Mouse (Mus musculus): ENCODE data around the gene Sh3glb1. TPM values are rescaled to one million over a fixed set of nuclear protein-coding genes. Genes with fewer than 3 reads are reported as not detected.
A peak's percentile ranks its signal among the peaks of the same experiment; 100 is the strongest.
"Not testable (repeated sequence)": the region's sequence is repeated elsewhere in the genome, so short reads cannot be mapped to it uniquely, and the experiment has no call there.

Gene Sh3glb1
- polyA plus RNA-seq, 1 experiment from 2014 or later = 119 TPM

GRCm38 (mm10) chr3:144747706-144748105, 27.6 kb upstream of the Sh3glb1 start:
- not testable (repeated sequence) for H3K27ac ChIP-seq (ENCODE audit: low read length); H3K9me3 ChIP-seq (ENCODE audit: control insufficient read depth, low read length)

GRCm38 (mm10) chr3:144738396-144738795, 18.3 kb upstream of the Sh3glb1 start:
- not testable (repeated sequence) for ATAC-seq (ENCODE audit: low read depth); H3K4me2 ChIP-seq (ENCODE audit: low read depth, low read length); H3K9me3 ChIP-seq (ENCODE audit: control insufficient read depth, low read length); H3K36me3 ChIP-seq (ENCODE audit: control insufficient read depth, insufficient read depth, low read length); H3K27ac ChIP-seq (ENCODE audit: low read length); H3K4me1 ChIP-seq (replicated peaks; ENCODE audit: control insufficient read depth, insufficient read depth, low read length); H3K9ac ChIP-seq (ENCODE audit: low read length); H3K27me3 ChIP-seq (ENCODE audit: control insufficient read depth, insufficient read depth, low read depth, low read length); H3K4me3 ChIP-seq (ENCODE audit: low read length)
- WGBS = 77% methylated on average over 24 of the region's 24 CpGs

More at GRCm38 (mm10) chr3:144747706-144748105, 27.6 kb upstream of the Sh3glb1 start:
- not testable (repeated sequence) for H3K27me3 ChIP-seq (ENCODE audit: control insufficient read depth, insufficient read depth, low read depth, low read length); H3K36me3 ChIP-seq (ENCODE audit: control insufficient read depth, insufficient read depth, low read length); H3K9ac ChIP-seq (ENCODE audit: low read length); ATAC-seq (ENCODE audit: low read depth); H3K4me1 ChIP-seq (replicated peaks; ENCODE audit: control insufficient read depth, insufficient read depth, low read length); H3K4me3 ChIP-seq (ENCODE audit: low read length); H3K4me2 ChIP-seq (ENCODE audit: low read depth, low read length)
- 14% methylated on average over 3 of the region's 3 CpGs for WGBS

GRCm38 (mm10) chr3:144736831-144737230, 16.7 kb upstream of the Sh3glb1 start:
- Histone ChIP-seq H3K36me3 (ENCODE audit: control insufficient read depth, insufficient read depth, low read length) (no peaks in the 10 kb centered on the region), H3K9ac (ENCODE audit: low read length) (no peak overlapping the region), H3K27ac (ENCODE audit: low read length) (no peak overlapping the region), H3K4me2 (ENCODE audit: low read depth, low read length) (no peak overlapping the region), H3K9me3 (ENCODE audit: control insufficient read depth, low read length) (no peaks in the 10 kb centered on the region), H3K27me3 (ENCODE audit: control insufficient read depth, insufficient read depth, low read depth, low read length) (no peaks in the 10 kb centered on the region), H3K4me1 (replicated peaks; ENCODE audit: control insufficient read depth, insufficient read depth, low read length) (no peaks in the 10 kb centered on the region), H3K4me3 (ENCODE audit: low read length) (no peak overlapping the region)
- 23% methylated on average over 9 of the region's 9 CpGs for WGBS
- ATAC-seq (ENCODE audit: low read depth) = no peak

DNA sequence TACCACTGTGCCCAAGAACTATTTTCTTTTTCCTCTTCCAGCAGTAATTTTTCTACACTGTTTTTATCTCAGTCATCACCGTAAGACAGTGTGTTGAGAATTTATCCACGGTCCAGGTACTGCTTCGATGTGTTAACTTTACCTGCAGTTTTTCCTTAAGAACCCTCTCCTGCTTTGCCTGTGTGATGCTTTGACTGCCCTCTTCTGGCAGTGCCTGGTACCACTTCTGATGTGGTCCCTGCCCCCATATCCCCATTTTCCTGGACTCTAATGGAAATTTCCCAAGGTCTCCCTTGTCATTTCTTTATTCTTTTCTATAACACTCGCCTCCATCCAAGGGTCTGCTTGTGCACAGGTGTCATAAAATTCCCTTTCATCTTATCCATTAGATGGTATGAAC, 3.3 kb upstream of the Sh3glb1 start:
- 45% methylated on average over 4 of the region's 4 CpGs for WGBS
- no peak overlapping the region for H3K27ac ChIP-seq (ENCODE audit: low read length)
- H3K9ac ChIP-seq (ENCODE audit: low read length) = no peak overlapping the region
- H3K4me2 ChIP-seq (ENCODE audit: low read depth, low read length) = no peak overlapping the region
- ATAC-seq (ENCODE audit: low read depth) = no peak
- no peaks in the 10 kb centered on the region for H3K36me3 ChIP-seq (ENCODE audit: control insufficient read depth, insufficient read depth, low read length)
- H3K9me3 ChIP-seq (ENCODE audit: control insufficient read depth, low read length) = no peaks in the 10 kb centered on the region
- no peaks in the 10 kb centered on the region for H3K27me3 ChIP-seq (ENCODE audit: control insufficient read depth, insufficient read depth, low read depth, low read length)
- no peak overlapping the region for H3K4me3 ChIP-seq (ENCODE audit: low read length)
- H3K4me1 ChIP-seq (replicated peaks; ENCODE audit: control insufficient read depth, insufficient read depth, low read length) = peaks cover 7% of the 10 kb centered on the region

- not testable (repeated sequence) for ATAC-seq (ENCODE audit: low read depth)
These were observed 2.4 kb upstream of the Sh3glb1 start for GRCm38 (mm10) chr3:144722566-144722965.

DNA sequence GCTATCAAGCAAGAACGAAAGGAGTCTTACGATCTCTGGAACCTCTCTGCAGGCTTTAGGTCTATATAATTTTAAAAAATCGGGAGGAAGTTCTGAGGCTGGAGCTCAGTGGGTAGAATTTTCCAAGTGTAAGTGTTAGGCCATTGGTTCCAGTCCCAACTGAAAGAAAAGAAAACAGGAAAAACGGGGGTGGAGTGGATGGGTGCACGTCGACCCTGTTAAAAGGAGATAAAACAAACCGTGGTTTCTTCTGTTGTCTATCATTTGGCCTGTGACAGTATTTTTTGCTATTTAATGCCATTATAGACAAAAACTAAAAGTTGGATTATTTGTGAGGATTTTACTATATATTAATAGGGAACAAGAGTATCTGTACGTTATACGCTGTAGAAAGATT, 1.7 kb upstream of the Sh3glb1 start:
- ATAC-seq (ENCODE audit: low read depth) = no peak
- Histone ChIP-seq H3K4me1 (replicated peaks; ENCODE audit: control insufficient read depth, insufficient read depth, low read length) (peaks cover 14% of the 10 kb centered on the region), H3K9ac (ENCODE audit: low read length) (no peak overlapping the region), H3K4me2 (ENCODE audit: low read depth, low read length) (no peak overlapping the region), H3K27ac (ENCODE audit: low read length) (no peak overlapping the region), H3K36me3 (ENCODE audit: control insufficient read depth, insufficient read depth, low read length) (no peaks in the 10 kb centered on the region), H3K4me3 (ENCODE audit: low read length) (no peak overlapping the region), H3K27me3 (ENCODE audit: control insufficient read depth, insufficient read depth, low read depth, low read length) (no peaks in the 10 kb centered on the region), H3K9me3 (ENCODE audit: control insufficient read depth, low read length) (no peaks in the 10 kb centered on the region)
- 75% methylated on average over 9 of the region's 9 CpGs for WGBS

More at GRCm38 (mm10) chr3:144722566-144722965, 2.4 kb upstream of the Sh3glb1 start:
- H3K9ac ChIP-seq (ENCODE audit: low read length); H3K27me3 ChIP-seq (ENCODE audit: control insufficient read depth, insufficient read depth, low read depth, low read length); H3K27ac ChIP-seq (ENCODE audit: low read length); H3K36me3 ChIP-seq (ENCODE audit: control insufficient read depth, insufficient read depth, low read length); H3K4me2 ChIP-seq (ENCODE audit: low read depth, low read length); H3K4me3 ChIP-seq (ENCODE audit: low read length); H3K9me3 ChIP-seq (ENCODE audit: control insufficient read depth, low read length): not testable (repeated sequence)
- 82% methylated on average over 3 of the region's 3 CpGs for WGBS
- H3K4me1 ChIP-seq (replicated peaks; ENCODE audit: control insufficient read depth, insufficient read depth, low read length) = peaks cover 13% of the 10 kb centered on the region

GRCm38 (mm10) chr3:144721077-144721859, 1.1 kb upstream of the Sh3glb1 start:
- Histone ChIP-seq H3K9me3 (ENCODE audit: control insufficient read depth, low read length) (no peaks in the 10 kb centered on the region), H3K9ac (ENCODE audit: low read length) (no peak overlapping the region; the same call in 1 of the 2 replicates), H3K4me1 (replicated peaks; ENCODE audit: control insufficient read depth, insufficient read depth, low read length) (peaks cover 14% of the 10 kb centered on the region), H3K4me3 (ENCODE audit: low read length) (no peak overlapping the region), H3K27ac (ENCODE audit: low read length) (no peak overlapping the region), H3K27me3 (ENCODE audit: control insufficient read depth, insufficient read depth, low read depth, low read length) (no peaks in the 10 kb centered on the region), H3K36me3 (ENCODE audit: control insufficient read depth, insufficient read depth, low read length) (no peaks in the 10 kb centered on the region), H3K4me2 (ENCODE audit: low read depth, low read length) (peak overlapping the region; percentile 63)
- WGBS = 86% methylated on average over 10 of the region's 10 CpGs
- no peak for ATAC-seq (ENCODE audit: low read depth)

GRCm38 (mm10) chr3:144719088-144719900, 841 bp downstream of the Sh3glb1 start:
- Histone ChIP-seq H3K4me2 (ENCODE audit: low read depth, low read length) (peak overlapping the region; percentile 81), H3K4me3 (ENCODE audit: low read length) (peak overlapping the region; percentile 91), H3K27ac (ENCODE audit: low read length) (peak overlapping the region; percentile 100), H3K9ac (ENCODE audit: low read length) (peak overlapping the region; percentile 90), H3K9me3 (ENCODE audit: control insufficient read depth, low read length) (no peaks in the 10 kb centered on the region), H3K27me3 (ENCODE audit: control insufficient read depth, insufficient read depth, low read depth, low read length) (no peaks in the 10 kb centered on the region), H3K36me3 (ENCODE audit: control insufficient read depth, insufficient read depth, low read length) (no peaks in the 10 kb centered on the region), H3K4me1 (replicated peaks; ENCODE audit: control insufficient read depth, insufficient read depth, low read length) (peaks cover 26% of the 10 kb centered on the region)
- peak; percentile 53 for ATAC-seq (ENCODE audit: low read depth)
- WGBS = under 1% methylated on average over 33 of the region's 56 CpGs

DNA sequence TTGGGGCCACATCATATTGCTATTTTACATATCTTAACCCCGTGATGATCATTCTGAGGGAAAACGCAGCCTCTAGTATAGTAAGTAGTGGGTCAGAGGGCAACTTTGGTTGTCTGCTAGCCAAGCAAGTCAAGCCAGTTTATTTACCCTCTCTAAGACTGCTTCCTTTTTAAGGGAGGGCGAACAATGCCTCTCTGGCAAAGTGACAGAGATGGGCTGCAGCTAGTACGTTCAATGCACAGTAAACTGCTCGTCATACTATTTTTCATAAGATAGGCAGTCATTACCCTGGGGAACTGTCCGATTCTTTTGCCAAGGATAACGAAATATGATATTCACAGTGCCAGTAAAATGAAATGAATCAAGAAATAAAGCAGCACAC, 1.4 kb downstream of the Sh3glb1 start:
- no peaks in the 10 kb centered on the region for H3K27me3 ChIP-seq (ENCODE audit: control insufficient read depth, insufficient read depth, low read depth, low read length)

More for the DNA sequence above, 1.4 kb downstream of the Sh3glb1 start:
- peak overlapping the region; percentile 91 for H3K4me3 ChIP-seq (ENCODE audit: low read length)
- H3K4me2 ChIP-seq (ENCODE audit: low read depth, low read length) = peak overlapping the region; percentile 81
- peak overlapping the region; percentile 90 for H3K9ac ChIP-seq (ENCODE audit: low read length)
- H3K9me3 ChIP-seq (ENCODE audit: control insufficient read depth, low read length) = no peaks in the 10 kb centered on the region
- H3K27ac ChIP-seq (ENCODE audit: low read length) = peak overlapping the region; percentile 100
- 2% methylated on average over 7 of the region's 7 CpGs for WGBS
- no peak for ATAC-seq (ENCODE audit: low read depth)
- no peaks in the 10 kb centered on the region for H3K36me3 ChIP-seq (ENCODE audit: control insufficient read depth, insufficient read depth, low read length)
- H3K4me1 ChIP-seq (replicated peaks; ENCODE audit: control insufficient read depth, insufficient read depth, low read length) = peaks cover 26% of the 10 kb centered on the region

Data from lung, embryonic 16.5 days (tissue).